Mouse (Mus musculus): Measurements from ENCODE around the gene Psmb9. TPM values are rescaled to one million over a fixed set of nuclear protein-coding genes. Genes with fewer than 3 reads are reported as not detected.

The Psmb9 gene
- polyA plus RNA-seq, 1 experiment from 2014 or later = 1.5 TPM

DNA sequence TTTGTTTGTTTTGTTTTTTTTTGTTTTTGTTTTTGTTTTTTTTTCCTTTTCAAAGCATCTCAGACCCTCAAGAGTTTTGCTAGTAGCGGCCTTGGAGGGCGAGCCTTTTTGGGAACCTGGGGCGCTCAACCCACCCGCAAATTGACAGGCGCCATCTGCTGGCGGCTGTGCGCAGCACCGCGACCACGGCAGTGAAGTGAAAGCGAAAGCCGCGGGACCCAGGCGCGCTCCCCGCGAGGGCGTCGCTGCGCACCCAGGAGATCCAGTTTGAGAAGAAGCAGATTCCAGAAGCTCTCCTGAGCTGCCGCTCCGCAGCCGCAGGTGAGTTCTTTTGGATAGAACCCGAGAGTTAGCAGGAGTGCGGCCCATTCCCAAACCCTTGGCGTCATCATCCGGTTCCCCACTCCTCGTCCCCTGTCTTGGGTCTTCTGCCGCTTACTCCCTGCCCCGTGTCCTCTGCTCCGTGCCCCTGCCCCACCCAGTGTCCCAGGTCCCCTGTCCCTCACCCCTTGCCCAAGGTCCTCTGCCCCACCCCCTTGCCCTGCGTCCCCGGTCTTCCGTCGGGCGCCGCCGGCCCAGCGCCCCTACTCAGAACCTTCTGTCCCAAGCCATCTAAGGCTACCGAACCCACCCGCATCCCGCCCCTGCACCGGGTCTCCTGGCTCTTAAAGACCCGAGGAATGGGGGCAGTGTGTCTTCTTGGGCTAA is 16.9 kb upstream of the Psmb9 start:
- H3K9ac ChIP-seq (replicated peaks) = peak overlapping the region; percentile 61
- WGBS = under 1% methylated on average over 44 of the region's 44 CpGs
- ATAC-seq (ENCODE audit: low FRiP score, low read depth) = no peak
- peak overlapping the region; percentile 86 for H3K4me2 ChIP-seq (replicated peaks)
- H3K27me3 ChIP-seq = peaks cover 80% of the 10 kb centered on the region
- H3K4me1 ChIP-seq = peaks cover 10% of the 10 kb centered on the region
- H3K36me3 ChIP-seq = no peaks in the 10 kb centered on the region
- no peak overlapping the region for H3K27ac ChIP-seq (replicated peaks)
- peak overlapping the region; percentile 56 for H3K4me3 ChIP-seq
- H3K9me3 ChIP-seq = no peaks in the 10 kb centered on the region

- H3K27ac ChIP-seq (replicated peaks) = no peak within 1 kb of the TSS
Observed at GRCm38 (mm10) chr17:34203444-34203843, 15.9 kb upstream of the Psmb9 start, which contains the start of gene Tap2. Gene Tap2 (plus strand): TSS chr17:34203527.

DNA sequence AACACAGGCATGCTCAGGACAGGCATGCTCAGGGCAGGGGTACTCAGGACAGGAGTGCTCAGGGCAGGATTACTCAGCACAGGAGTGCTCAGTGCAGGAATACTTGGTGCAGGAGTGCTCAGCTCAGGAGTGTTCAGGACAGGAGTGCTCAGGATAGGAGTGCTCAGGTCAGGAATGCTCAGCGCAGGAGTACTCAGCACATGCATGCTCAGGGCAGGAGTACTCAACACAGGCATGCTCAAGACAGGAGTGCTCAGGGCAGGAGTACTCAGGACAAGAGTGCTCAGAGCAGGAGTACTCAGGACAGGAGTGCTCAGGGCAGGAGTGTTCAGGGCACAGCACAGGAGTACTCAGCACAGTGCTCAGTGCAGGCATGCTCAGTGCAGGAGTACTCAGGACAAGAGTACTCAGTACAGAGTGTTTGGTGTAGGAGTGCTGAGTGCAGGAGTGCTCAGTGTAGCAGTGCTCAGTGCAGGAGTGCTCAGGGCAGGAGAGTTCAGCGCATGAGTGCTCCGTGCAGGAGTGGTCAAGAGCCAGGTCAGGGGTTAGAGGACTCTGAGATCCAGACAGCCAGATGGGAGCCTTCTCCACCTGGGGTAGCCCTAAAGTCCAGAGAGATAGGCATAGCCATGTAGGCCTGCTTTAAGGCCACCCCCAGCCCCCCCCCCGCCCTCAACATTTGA is 15.3 kb upstream of the Psmb9 start:
- H3K27ac ChIP-seq (replicated peaks) = no peak overlapping the region
- 76% methylated on average over 4 of the region's 4 CpGs for WGBS
- no peak for ATAC-seq (ENCODE audit: low FRiP score, low read depth)
- no peaks in the 10 kb centered on the region for H3K9me3 ChIP-seq
- no peak overlapping the region for H3K4me3 ChIP-seq
- no peak overlapping the region for H3K9ac ChIP-seq (replicated peaks)
- H3K4me2 ChIP-seq (replicated peaks) = no peak overlapping the region
- H3K4me1 ChIP-seq = peaks cover 13% of the 10 kb centered on the region
- peaks cover 87% of the 10 kb centered on the region for H3K27me3 ChIP-seq
- no peaks in the 10 kb centered on the region for H3K36me3 ChIP-seq

More at GRCm38 (mm10) chr17:34203444-34203843, 15.9 kb upstream of the Psmb9 start, which contains the start of gene Tap2:
- peaks cover 83% of the 10 kb centered on the region for H3K27me3 ChIP-seq
- H3K4me2 ChIP-seq (replicated peaks) = peak within 1 kb of the TSS; percentile 86
- no peaks in the 10 kb centered on the region for H3K36me3 ChIP-seq
- H3K4me1 ChIP-seq = peaks cover 10% of the 10 kb centered on the region
- peak within 1 kb of the TSS; percentile 61 for H3K9ac ChIP-seq (replicated peaks)
- no peaks in the 10 kb centered on the region for H3K9me3 ChIP-seq
- peak within 1 kb of the TSS; percentile 56 for H3K4me3 ChIP-seq
- 62% methylated on average over 5 of the region's 5 CpGs for WGBS
- ATAC-seq (ENCODE audit: low FRiP score, low read depth) = no peak

- Histone ChIP-seq H3K9me3 (no peaks in the 10 kb centered on the region), H3K4me2 (replicated peaks) (no peak overlapping the region), H3K9ac (replicated peaks) (no peak overlapping the region), H3K27me3 (peaks cover 90% of the 10 kb centered on the region), H3K36me3 (no peaks in the 10 kb centered on the region), H3K27ac (replicated peaks) (no peak overlapping the region), H3K4me1 (peaks cover 24% of the 10 kb centered on the region), H3K4me3 (no peak overlapping the region)
- ATAC-seq (ENCODE audit: low FRiP score, low read depth) = no peak
- 72% methylated on average over 7 of the region's 7 CpGs for WGBS
Observed at GRCm38 (mm10) chr17:34201506-34202055, 14.0 kb upstream of the Psmb9 start.

- 90% methylated on average over 16 of the region's 16 CpGs for WGBS
- Histone ChIP-seq H3K27me3 (peaks cover 90% of the 10 kb centered on the region), H3K27ac (replicated peaks) (no peak overlapping the region), H3K9me3 (no peaks in the 10 kb centered on the region), H3K4me1 (peaks cover 24% of the 10 kb centered on the region), H3K4me2 (replicated peaks) (no peak overlapping the region), H3K4me3 (no peak overlapping the region), H3K36me3 (no peaks in the 10 kb centered on the region), H3K9ac (replicated peaks) (no peak overlapping the region)
- no peak for ATAC-seq (ENCODE audit: low FRiP score, low read depth)
Observed at GRCm38 (mm10) chr17:34200772-34201505, 13.4 kb upstream of the Psmb9 start.

GRCm38 (mm10) chr17:34200047-34200446 is 12.5 kb upstream of the Psmb9 start:
- H3K4me3 ChIP-seq = no peak overlapping the region
- no peak overlapping the region for H3K27ac ChIP-seq (replicated peaks)
- peaks cover 19% of the 10 kb centered on the region for H3K4me1 ChIP-seq
- no peak for ATAC-seq (ENCODE audit: low FRiP score, low read depth)
- H3K27me3 ChIP-seq = peaks cover 90% of the 10 kb centered on the region
- no peaks in the 10 kb centered on the region for H3K36me3 ChIP-seq
- no peak overlapping the region for H3K9ac ChIP-seq (replicated peaks)
- no peak overlapping the region for H3K4me2 ChIP-seq (replicated peaks)
- H3K9me3 ChIP-seq = no peaks in the 10 kb centered on the region
- WGBS = 81% methylated on average over 10 of the region's 10 CpGs

DNA sequence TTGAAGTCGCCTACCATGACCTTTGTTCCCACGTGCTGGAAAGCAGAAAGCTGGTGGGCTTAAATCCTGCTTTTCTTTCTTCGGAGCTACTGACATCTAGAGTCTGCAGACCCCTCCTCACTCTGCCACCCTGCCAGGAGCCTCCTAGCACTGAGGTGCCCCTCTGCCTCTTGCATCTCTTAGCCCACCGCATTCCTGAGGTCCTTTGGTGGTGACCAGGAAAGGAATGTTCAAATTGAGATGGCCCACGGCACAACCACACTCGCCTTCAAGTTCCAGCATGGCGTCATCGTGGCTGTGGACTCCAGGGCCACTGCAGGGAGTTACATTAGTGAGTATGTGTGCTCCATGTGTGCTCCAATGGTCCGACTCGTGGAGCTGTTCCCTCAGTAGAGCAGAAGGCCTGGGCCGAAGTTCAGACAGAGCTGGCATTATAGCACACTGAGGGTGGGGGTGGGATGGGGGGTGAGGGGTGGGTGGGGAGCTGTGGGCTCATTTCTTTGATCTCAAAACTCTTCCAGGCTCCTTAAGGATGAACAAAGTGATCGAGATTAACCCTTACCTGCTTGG is 11.6 kb upstream of the Psmb9 start:
- peaks cover 92% of the 10 kb centered on the region for H3K27me3 ChIP-seq
- no peak overlapping the region for H3K9ac ChIP-seq (replicated peaks)
- H3K9me3 ChIP-seq = no peaks in the 10 kb centered on the region
- no peak for ATAC-seq (ENCODE audit: low FRiP score, low read depth)
- H3K4me2 ChIP-seq (replicated peaks) = no peak overlapping the region
- H3K4me1 ChIP-seq = peaks cover 15% of the 10 kb centered on the region
- no peak overlapping the region for H3K4me3 ChIP-seq
- H3K36me3 ChIP-seq = no peaks in the 10 kb centered on the region
- 65% methylated on average over 12 of the region's 12 CpGs for WGBS
- H3K27ac ChIP-seq (replicated peaks) = no peak overlapping the region

DNA sequence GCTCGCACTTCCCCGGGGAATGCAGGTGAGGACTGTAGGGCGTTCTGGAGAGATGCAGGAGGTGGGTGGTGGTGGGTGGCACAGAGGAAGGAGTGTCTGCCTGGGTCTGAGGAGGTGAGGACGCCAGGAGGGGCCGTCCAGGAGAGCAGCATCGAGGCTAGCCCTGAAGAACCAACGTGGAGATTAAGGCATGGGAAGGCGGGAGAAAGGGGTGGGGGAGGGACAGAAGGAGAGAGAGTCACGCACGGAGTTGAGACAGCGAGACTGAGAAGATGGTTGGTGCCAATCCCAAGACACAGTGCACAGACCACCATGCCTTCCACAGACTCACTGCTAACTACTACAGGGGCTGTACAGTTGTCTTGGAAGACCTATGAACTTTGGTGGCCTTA is 11.0 kb upstream of the Psmb9 start:
- Histone ChIP-seq H3K4me3 (peak overlapping the region; percentile 36), H3K27me3 (peaks cover 92% of the 10 kb centered on the region), H3K4me2 (replicated peaks) (peak overlapping the region; percentile 58), H3K9ac (replicated peaks) (no peak overlapping the region), H3K27ac (replicated peaks) (no peak overlapping the region), H3K36me3 (no peaks in the 10 kb centered on the region), H3K9me3 (no peaks in the 10 kb centered on the region), H3K4me1 (peaks cover 15% of the 10 kb centered on the region)
- WGBS = 9% methylated on average over 11 of the region's 11 CpGs
- ATAC-seq (ENCODE audit: low FRiP score, low read depth) = no peak

GRCm38 (mm10) chr17:34197904-34198520 is 10.4 kb upstream of the Psmb9 start:
- ATAC-seq (ENCODE audit: low FRiP score, low read depth) = 0 out of 2 replicates have a peak, but pooled peaks have one; percentile 27
- no peaks in the 10 kb centered on the region for H3K36me3 ChIP-seq
- no peaks in the 10 kb centered on the region for H3K9me3 ChIP-seq
- peaks cover 15% of the 10 kb centered on the region for H3K4me1 ChIP-seq
- no peak overlapping the region for H3K27ac ChIP-seq (replicated peaks)
- peak overlapping the region; percentile 58 for H3K4me2 ChIP-seq (replicated peaks)
- H3K9ac ChIP-seq (replicated peaks) = no peak overlapping the region
- peaks cover 92% of the 10 kb centered on the region for H3K27me3 ChIP-seq
- 2% methylated on average over 32 of the region's 32 CpGs for WGBS
- peak overlapping the region; percentile 36 for H3K4me3 ChIP-seq

DNA sequence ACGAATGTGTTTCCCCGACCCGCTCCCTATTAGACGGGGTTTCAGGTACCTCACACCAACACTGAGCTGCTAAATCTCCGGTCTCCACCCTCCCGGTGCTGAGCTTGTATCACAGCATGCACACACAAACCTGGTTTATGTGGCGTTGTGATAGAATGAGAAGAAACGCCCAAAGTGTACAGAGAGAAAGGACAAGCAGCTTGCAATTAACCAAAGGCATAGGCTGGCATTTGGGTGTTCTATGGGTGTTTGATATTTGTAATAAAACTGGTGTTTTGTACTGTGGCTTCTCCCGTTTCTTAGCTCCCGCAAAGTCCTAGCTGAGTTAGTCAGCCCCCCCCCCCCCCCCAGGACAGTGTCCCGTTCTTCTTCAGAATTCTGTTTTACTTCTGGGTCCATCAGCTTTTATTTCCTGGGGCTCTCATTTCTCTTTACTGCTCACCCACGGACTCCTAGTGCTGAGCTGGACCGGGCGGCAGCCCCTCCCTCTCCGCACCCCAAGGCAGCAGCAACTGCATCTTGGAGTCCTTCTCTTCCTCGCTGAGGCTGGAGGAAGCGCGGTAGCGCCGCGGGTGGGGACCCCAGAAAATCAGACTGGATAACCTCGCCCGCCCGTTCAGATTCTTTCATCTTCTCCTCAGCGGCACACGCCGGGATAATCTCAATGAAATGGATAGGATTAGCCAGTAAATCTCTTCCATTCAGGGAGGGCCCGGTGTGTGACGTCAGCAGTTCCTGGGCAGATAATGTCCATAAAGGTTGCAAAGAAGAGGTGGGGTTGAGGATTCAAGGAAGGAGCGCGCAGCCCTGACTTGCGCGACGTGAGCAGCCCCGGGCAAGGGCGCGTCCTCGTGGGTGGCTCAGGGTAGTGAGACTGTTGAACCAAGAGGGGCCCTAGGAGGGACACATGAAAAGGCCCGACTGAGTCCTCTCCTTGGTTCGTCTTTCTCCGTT is 9.7 kb upstream of the Psmb9 start, which contains the start of gene Psmb8:
Gene Psmb8, plus strand, starts transcription at position 781 of the 954 bp plus-strand sequence.
- Histone ChIP-seq H3K27me3 (peaks cover 95% of the 10 kb centered on the region), H3K9ac (replicated peaks) (no peak within 1 kb of the TSS; the same call in 1 of the 2 replicates), H3K4me1 (peaks cover 15% of the 10 kb centered on the region), H3K4me3 (peak within 1 kb of the TSS; percentile 36), H3K9me3 (no peaks in the 10 kb centered on the region), H3K36me3 (no peaks in the 10 kb centered on the region), H3K4me2 (replicated peaks) (peak within 1 kb of the TSS; percentile 58), H3K27ac (replicated peaks) (no peak within 1 kb of the TSS)
- peak; percentile 76 for ATAC-seq (ENCODE audit: low FRiP score, low read depth)
- WGBS = 3% methylated on average over 41 of the region's 41 CpGs

Data from midbrain, embryonic 12.5 days (tissue).